Mouse (Mus musculus) liver, postnatal 0 days (tissue): Measurements from ENCODE around the gene Ldhal6b. TPM values are rescaled to one million over a fixed set of nuclear protein-coding genes. Genes with fewer than 3 reads are reported as not detected.
A peak's percentile ranks its signal among the peaks of the same experiment; 100 is the strongest.

Experiments used
- ATAC-seq: fragments of 200-750 bp; cut with Nextera tagmentation; 2 replicates; pipeline ENCODE4 v1.8.0; 2017; ENCODE audit warnings: mild to moderate bottlenecking, moderate library complexity
- DNase-seq: peaks from one replicate; pipeline ENCODE4 v3.0.0-alpha.2; 2016
- H3K27ac ChIP-seq: fragments of 300-500 bp; sonication (generic); 2 replicates; pipeline ENCODE4 v1.5.1; 2014; ENCODE audit warnings: antibody characterized with exemption, moderate library complexity, mild to moderate bottlenecking, low read depth
- H3K27me3 ChIP-seq: fragments of 300-500 bp; sonication (generic); 2 replicates; pipeline ENCODE4 v1.6.1; 2014; ENCODE audit warnings: low read length, control low read depth, mixed read lengths; ENCODE audit not compliant: insufficient read depth
- H3K36me3 ChIP-seq: fragments of 300-500 bp; sonication (generic); replicated peaks from 2 replicates; pipeline ENCODE4 v1.6.1; 2014; ENCODE audit warnings: mild to moderate bottlenecking, control low read depth, low read length, moderate library complexity, mixed read lengths; ENCODE audit not compliant: insufficient read depth
- H3K4me1 ChIP-seq: fragments of 300-500 bp; sonication (generic); 2 replicates; pipeline ENCODE4 v1.6.1; 2014; ENCODE audit warnings: antibody characterized with exemption, mild to moderate bottlenecking, control low read depth; ENCODE audit not compliant: insufficient read depth
- H3K4me2 ChIP-seq: fragments of 300-500 bp; sonication (generic); 2 replicates; pipeline ENCODE4 v1.6.1; 2014; ENCODE audit warnings: low read depth, mild to moderate bottlenecking, low read length, moderate library complexity, mixed read lengths
- H3K4me3 ChIP-seq: fragments of 300-500 bp; sonication (generic); 2 replicates; pipeline ENCODE4 v1.5.1; 2014; ENCODE audit warnings: low read depth, low read length
- H3K9ac ChIP-seq: fragments of 300-500 bp; sonication (generic); replicated peaks from 2 replicates; pipeline ENCODE4 v1.6.1; 2014; ENCODE audit warnings: mild to moderate bottlenecking, moderate library complexity
- H3K9me3 ChIP-seq: fragments of 300-500 bp; sonication (generic); 2 replicates; pipeline ENCODE4 v1.6.1; 2016; ENCODE audit warnings: mild to moderate bottlenecking, control low read depth, low read length, mixed read lengths
- CTCF ChIP-seq: sonication (generic); IDR thresholded peaks from 2 replicates; pipeline ENCODE4 v1.5.1; 2016; ENCODE audit warnings: antibody characterized with exemption, low read depth
- EP300 ChIP-seq: IDR thresholded peaks from 2 replicates; pipeline ENCODE4 v1.6.1; 2016; ENCODE audit warnings: antibody characterized with exemption, low read depth, mild to moderate bottlenecking
- WGBS: fragments of 180-500 bp; shearing (Covaris S2); extraction: QIAGEN DNeasy Blood & Tissue Kit; methylation state at CpG from one replicate; pipeline ENCODE4 v1.1.7; 2014; ENCODE audit not compliant: insufficient replicate concordance; 5-methylcytosine and 5-hydroxymethylcytosine counted together
- polyA plus RNA-seq: library from polyadenylated mRNA; unstranded; fragments of >200 nt; fragmentation: Nextera tagmentation; extraction: Ambion mirVana; gene quantifications from 2 replicates; pipeline ENCODE4 v1.2.1, GENCODE M21; 2015

The Ldhal6b gene
- polyA plus RNA-seq, 1 experiment from 2014 or later: not detected

DNA sequence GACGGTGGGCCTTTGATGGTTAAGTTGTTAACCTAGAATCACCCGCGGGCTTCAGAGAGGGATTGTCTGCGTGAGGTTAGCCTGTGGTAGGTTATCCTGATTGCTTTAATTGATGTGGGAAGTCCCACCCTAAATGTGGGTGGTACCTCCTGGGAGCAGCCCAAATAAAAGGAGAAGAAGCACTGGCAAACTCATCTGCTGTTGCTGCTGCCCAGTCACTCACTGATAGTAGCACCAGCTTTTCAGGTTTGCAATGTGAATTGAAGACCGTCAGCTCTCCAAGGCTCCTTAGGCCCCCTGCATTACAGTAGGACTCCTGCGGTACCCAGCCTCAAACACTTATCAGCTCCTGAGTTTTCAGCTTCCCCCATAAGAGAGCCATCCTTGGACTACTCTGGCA, 14.7 kb downstream of the Ldhal6b start:
- Histone ChIP-seq H3K4me1 (peaks cover 15% of the 10 kb centered on the region), H3K9me3 (no peaks in the 10 kb centered on the region), H3K36me3 (no peaks in the 10 kb centered on the region), H3K4me3 (no peak overlapping the region), H3K9ac (no peak overlapping the region), H3K4me2 (no peak overlapping the region), H3K27ac (no peak overlapping the region), H3K27me3 (no peaks in the 10 kb centered on the region)
- no peak for DNase-seq
- ATAC-seq: no peak
- WGBS: 62% methylated on average over 6 of the region's 6 CpGs
- TF ChIP-seq EP300 (no peak), CTCF (no peak)

GRCm38 (mm10) chr17:5402624-5403023, 15.9 kb downstream of the Ldhal6b start:
- Histone ChIP-seq H3K9ac (no peak overlapping the region), H3K36me3 (no peaks in the 10 kb centered on the region), H3K27me3 (no peaks in the 10 kb centered on the region), H3K9me3 (no peaks in the 10 kb centered on the region), H3K27ac (no peak overlapping the region), H3K4me3 (no peak overlapping the region), H3K4me2 (peak overlapping the region; percentile 59; the same call in 1 of the 2 replicates), H3K4me1 (peaks cover 17% of the 10 kb centered on the region)
- 34% methylated on average over 8 of the region's 8 CpGs for WGBS
- DNase-seq (peak; percentile 86), ATAC-seq (peak; percentile 88)
- TF ChIP-seq CTCF (peak; percentile 91), EP300 (no peak)

DNA sequence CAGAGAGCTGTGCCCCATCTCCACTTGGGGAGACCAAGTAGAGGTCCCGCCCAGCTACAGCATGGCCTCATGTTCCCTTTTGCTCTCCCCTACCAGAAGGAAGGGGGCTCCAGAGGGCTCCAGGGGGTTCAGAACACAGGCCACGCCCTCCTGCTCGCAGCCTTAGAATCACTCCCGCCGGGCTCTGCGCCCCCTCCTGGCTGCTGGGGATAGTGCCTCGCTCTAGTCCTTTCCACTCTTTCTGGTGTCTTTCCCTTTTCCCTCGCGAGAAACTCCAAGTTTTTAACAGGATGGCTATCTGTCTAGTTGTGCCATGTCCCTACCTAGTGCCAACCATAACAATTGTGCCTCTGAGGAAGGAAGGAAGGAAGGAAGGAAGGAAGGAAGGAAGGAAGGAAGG, 16.5 kb downstream of the Ldhal6b start:
- no peak overlapping the region for H3K27ac ChIP-seq
- H3K4me2 ChIP-seq: peak overlapping the region; percentile 59
- ATAC-seq (peak; percentile 73), DNase-seq (peak; percentile 84)
- 6% methylated on average over 9 of the region's 9 CpGs for WGBS
- H3K9ac ChIP-seq: no peak overlapping the region
- TF ChIP-seq EP300: no peak
- TF ChIP-seq CTCF: peak; percentile 83
- peaks cover 18% of the 10 kb centered on the region for H3K4me1 ChIP-seq
- no peaks in the 10 kb centered on the region for H3K9me3 ChIP-seq
- H3K27me3 ChIP-seq: no peaks in the 10 kb centered on the region
- no peak overlapping the region for H3K4me3 ChIP-seq
- H3K36me3 ChIP-seq: no peaks in the 10 kb centered on the region

DNA sequence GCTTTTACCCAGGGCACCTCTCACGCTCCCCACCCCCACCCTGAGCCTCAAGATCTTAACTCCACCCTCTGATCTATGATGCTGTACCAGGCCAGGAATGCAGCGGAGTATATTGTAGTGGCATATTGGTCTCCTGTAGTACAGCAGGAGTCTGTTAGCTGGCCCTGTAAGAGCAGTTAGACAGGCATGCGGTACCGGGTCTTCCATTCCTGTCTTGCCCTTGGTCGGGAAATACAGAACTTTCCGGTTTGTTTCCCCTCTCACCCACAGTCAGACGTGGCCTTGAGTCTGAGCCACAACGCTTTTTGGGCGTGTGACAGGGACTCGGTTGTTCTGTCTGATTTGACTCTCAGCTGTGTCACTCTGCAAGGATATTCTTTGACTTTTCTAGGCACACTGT, 17.3 kb downstream of the Ldhal6b start:
- WGBS: 81% methylated on average over 10 of the region's 10 CpGs
- no peaks in the 10 kb centered on the region for H3K36me3 ChIP-seq
- H3K27ac ChIP-seq: no peak overlapping the region
- H3K27me3 ChIP-seq: no peaks in the 10 kb centered on the region
- H3K9me3 ChIP-seq: no peaks in the 10 kb centered on the region
- ATAC-seq (no peak), DNase-seq (no peak)
- H3K9ac ChIP-seq: no peak overlapping the region
- H3K4me2 ChIP-seq: no peak overlapping the region
- no peak overlapping the region for H3K4me3 ChIP-seq
- TF ChIP-seq CTCF: no peak
- TF ChIP-seq EP300: no peak
- peaks cover 14% of the 10 kb centered on the region; the same call in 1 of the 2 replicates for H3K4me1 ChIP-seq

GRCm38 (mm10) chr17:5400435-5401090, 18.0 kb downstream of the Ldhal6b start:
- ATAC-seq (no peak), DNase-seq (no peak)
- TF ChIP-seq CTCF: no peak
- no peak for TF ChIP-seq EP300
- no peak overlapping the region for H3K4me3 ChIP-seq
- no peaks in the 10 kb centered on the region for H3K27me3 ChIP-seq
- H3K36me3 ChIP-seq: no peaks in the 10 kb centered on the region
- H3K4me1 ChIP-seq: peaks cover 14% of the 10 kb centered on the region; the same call in 1 of the 2 replicates
- H3K9ac ChIP-seq: no peak overlapping the region
- 74% methylated on average over 14 of the region's 14 CpGs for WGBS
- H3K4me2 ChIP-seq: no peak overlapping the region
- no peaks in the 10 kb centered on the region for H3K9me3 ChIP-seq
- no peak overlapping the region for H3K27ac ChIP-seq

DNA sequence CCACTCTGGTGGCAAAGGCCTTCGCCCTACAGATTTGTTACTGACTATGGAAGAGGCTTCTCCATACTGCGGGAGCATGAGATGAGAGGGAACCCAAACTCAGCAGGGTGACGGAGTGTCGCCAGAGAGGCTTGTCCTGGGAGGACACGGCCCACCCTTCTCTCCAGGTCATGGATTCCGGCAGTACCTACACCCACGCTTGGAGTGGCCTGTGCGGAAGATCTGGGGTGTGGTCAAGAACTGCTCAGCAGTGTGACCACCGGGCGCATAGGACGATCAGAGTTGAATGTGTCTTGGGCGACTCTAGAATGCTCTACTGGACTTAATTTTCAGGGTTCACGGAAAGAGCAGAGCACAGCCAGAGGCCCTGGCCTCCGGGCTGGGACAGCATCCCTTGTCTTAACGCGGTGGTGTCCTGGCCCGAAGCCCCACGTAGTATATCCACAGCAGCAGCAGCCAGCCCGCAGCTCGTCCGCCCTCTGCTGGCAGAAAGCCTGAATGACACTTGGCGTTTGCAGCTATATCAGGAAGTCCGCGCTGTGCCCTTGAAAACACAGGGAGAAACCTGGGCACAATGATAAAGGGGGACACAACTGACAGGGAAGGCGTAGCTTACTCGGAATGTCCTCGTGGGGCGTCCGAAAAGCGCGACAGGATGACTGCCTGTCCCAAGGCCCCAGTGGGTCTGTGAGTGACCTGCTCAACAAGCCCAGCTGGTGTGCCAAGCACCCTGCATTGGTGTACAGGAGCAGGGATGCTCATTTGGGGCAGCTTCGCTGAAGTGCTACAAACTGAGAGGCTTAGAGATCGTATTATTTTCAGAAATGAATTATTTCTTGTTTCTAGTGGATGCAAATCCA, 21.2 kb downstream of the Ldhal6b start:
- Histone ChIP-seq H3K27ac (no peak overlapping the region), H3K4me3 (no peak overlapping the region), H3K4me1 (peaks cover 9% of the 10 kb centered on the region; the same call in 1 of the 2 replicates), H3K9me3 (no peaks in the 10 kb centered on the region), H3K27me3 (no peaks in the 10 kb centered on the region), H3K4me2 (peak overlapping the region; percentile 15; the same call in 1 of the 2 replicates), H3K36me3 (no peaks in the 10 kb centered on the region), H3K9ac (0 out of 2 replicates have a peak overlapping the region, but pooled peaks have one; percentile 4)
- peak; percentile 98 for TF ChIP-seq CTCF
- TF ChIP-seq EP300: no peak
- ATAC-seq (peak; percentile 67), DNase-seq (peak; percentile 87)
- 29% methylated on average over 33 of the region's 33 CpGs for WGBS
